ENCODE assay signal across 8 mouse cellular contexts in genomic region chr1:152746426-152746825, GRCm38 (mm10). TPM values are rescaled to one million over a fixed set of nuclear protein-coding genes. Genes with fewer than 3 reads are reported as not detected.
DNase-seq lines count a peak whose midpoint lies in the region; ATAC-seq and TF ChIP-seq lines count a peak whose summit lies in the region.

No protein-coding gene starts in this region.

- H3K4me2 ChIP-seq in heart, embryonic 12.5 days: no peak overlapping the region
- no peak overlapping the region for H3K4me2 ChIP-seq in kidney, embryonic 16.5 days (replicated peaks; ENCODE audit: low read depth, low read length)
- no peak overlapping the region for H3K4me2 ChIP-seq in neural tube, embryonic 12.5 days (replicated peaks)
- H3K4me2 ChIP-seq in stomach, embryonic 14.5 days (replicated peaks; ENCODE audit: low read depth, low read length): no peak overlapping the region

- DNase-seq in B cell, adult 2 months: peak; percentile 75 to 80
- peak; percentile 54 to 59 for DNase-seq in adrenal gland, postnatal 4 days (ENCODE audit: low spot score in 2 of 2)
- peak; percentile 55 for DNase-seq in liver, adult 2 months (ENCODE audit: extremely low read depth, low read depth, low spot score)

- WGBS in heart, embryonic 12.5 days: 6% methylated on average over 5 of the region's 5 CpGs
- 8% methylated on average over 5 of the region's 5 CpGs for WGBS in kidney, embryonic 16.5 days
- WGBS in liver, adult 2 months: 16% methylated on average over 5 of the region's 5 CpGs
- WGBS in neural tube, embryonic 12.5 days: 7% methylated on average over 5 of the region's 5 CpGs
- WGBS in stomach, embryonic 14.5 days: 3% methylated on average over 5 of the region's 5 CpGs

- no peak overlapping the region for H3K27ac ChIP-seq in heart, embryonic 12.5 days (ENCODE audit: poor library complexity, severe bottlenecking)
- H3K27ac ChIP-seq in kidney, embryonic 16.5 days (ENCODE audit: low read length): no peak overlapping the region
- no peak overlapping the region for H3K27ac ChIP-seq in liver, adult 2 months (replicated peaks; ENCODE audit: insufficient read depth, low read depth, low read length)
- no peak overlapping the region for H3K27ac ChIP-seq in neural tube, embryonic 12.5 days
- H3K27ac ChIP-seq in stomach, embryonic 14.5 days (ENCODE audit: low read length): no peak overlapping the region

- H3K4me3 ChIP-seq in heart, embryonic 12.5 days: no peak overlapping the region
- H3K4me3 ChIP-seq in kidney, embryonic 16.5 days (ENCODE audit: low read length): no peak overlapping the region
- no peak overlapping the region for H3K4me3 ChIP-seq in liver, adult 2 months (ENCODE audit: insufficient read depth, low read depth, low read length)
- H3K4me3 ChIP-seq in neural tube, embryonic 12.5 days: no peak overlapping the region
- no peak overlapping the region for H3K4me3 ChIP-seq in stomach, embryonic 14.5 days (ENCODE audit: low read depth, low read length)

- H3K9me3 ChIP-seq in heart, embryonic 12.5 days (replicated peaks): no peaks in the 10 kb centered on the region
- H3K9me3 ChIP-seq in kidney, embryonic 16.5 days (ENCODE audit: low read length): no peaks in the 10 kb centered on the region
- H3K9me3 ChIP-seq in neural tube, embryonic 12.5 days: no peaks in the 10 kb centered on the region
- no peaks in the 10 kb centered on the region for H3K9me3 ChIP-seq in stomach, embryonic 14.5 days (ENCODE audit: control insufficient read depth, low read depth, low read length)

- H3K27me3 ChIP-seq in heart, embryonic 12.5 days (replicated peaks): no peaks in the 10 kb centered on the region
- H3K27me3 ChIP-seq in kidney, embryonic 16.5 days (ENCODE audit: insufficient read depth, low read length): no peaks in the 10 kb centered on the region
- H3K27me3 ChIP-seq in liver, adult 2 months (ENCODE audit: control insufficient read depth, insufficient read depth, low read length): no peaks in the 10 kb centered on the region
- H3K27me3 ChIP-seq in neural tube, embryonic 12.5 days (replicated peaks): no peaks in the 10 kb centered on the region
- no peaks in the 10 kb centered on the region for H3K27me3 ChIP-seq in stomach, embryonic 14.5 days (ENCODE audit: control insufficient read depth, insufficient read depth, low read length)

- TF ChIP-seq POLR2A in liver, adult 2 months (IDR thresholded peaks at IDR 0.05; ENCODE audit: extremely low read depth, insufficient read depth, low read length): no peak

- no peak overlapping the region for H3K9ac ChIP-seq in heart, embryonic 12.5 days
- H3K9ac ChIP-seq in kidney, embryonic 16.5 days (replicated peaks; ENCODE audit: low read length): no peak overlapping the region
- H3K9ac ChIP-seq in liver, adult 2 months (ENCODE audit: low read depth, low read length): no peak overlapping the region
- H3K9ac ChIP-seq in neural tube, embryonic 12.5 days: no peak overlapping the region
- no peak overlapping the region for H3K9ac ChIP-seq in stomach, embryonic 14.5 days (replicated peaks; ENCODE audit: low read depth, low read length)

- H3K36me3 ChIP-seq in heart, embryonic 12.5 days: no peaks in the 10 kb centered on the region
- no peaks in the 10 kb centered on the region for H3K36me3 ChIP-seq in kidney, embryonic 16.5 days (ENCODE audit: insufficient read depth, low read length)
- H3K36me3 ChIP-seq in liver, adult 2 months (ENCODE audit: control insufficient read depth, insufficient read depth, low read length): no peaks in the 10 kb centered on the region
- no peaks in the 10 kb centered on the region for H3K36me3 ChIP-seq in neural tube, embryonic 12.5 days
- no peaks in the 10 kb centered on the region for H3K36me3 ChIP-seq in stomach, embryonic 14.5 days (ENCODE audit: control insufficient read depth, insufficient read depth, low read length)

- ATAC-seq in erythroblast, adult 5-6 weeks (replicated peaks; ENCODE audit: low FRiP score, poor library complexity, severe bottlenecking): 0 out of 2 replicates have a peak, but pooled peaks have one; percentile 57
- peak; percentile 15; the same call in 1 of the 2 replicates for ATAC-seq in heart, embryonic 12.5 days (ENCODE audit: insufficient number of reproducible peaks, low FRiP score)
- ATAC-seq in kidney, embryonic 16.5 days (ENCODE audit: low FRiP score, low TSS enrichment): peak; percentile 59
- ATAC-seq in neural tube, embryonic 12.5 days (ENCODE audit: low FRiP score, low read depth): peak; percentile 75
- ATAC-seq in stomach, embryonic 14.5 days (ENCODE audit: insufficient number of reproducible peaks, insufficient read depth, low FRiP score, low read depth): 0 out of 2 replicates have a peak, but pooled peaks have one; percentile 28

- peaks cover 16% of the 10 kb centered on the region for H3K4me1 ChIP-seq in heart, embryonic 12.5 days (replicated peaks)
- no peaks in the 10 kb centered on the region for H3K4me1 ChIP-seq in kidney, embryonic 16.5 days (ENCODE audit: insufficient read depth, low read length)
- H3K4me1 ChIP-seq in liver, adult 2 months (ENCODE audit: control insufficient read depth, insufficient read depth, low read length): no peaks in the 10 kb centered on the region
- peaks cover 6% of the 10 kb centered on the region; the same call in 1 of the 2 replicates for H3K4me1 ChIP-seq in neural tube, embryonic 12.5 days
- no peaks in the 10 kb centered on the region for H3K4me1 ChIP-seq in stomach, embryonic 14.5 days (ENCODE audit: control insufficient read depth, insufficient read depth, low read length)

- TF ChIP-seq CTCF in liver, adult 2 months (IDR thresholded peaks at IDR 0.05; ENCODE audit: low read depth, low read length): peak; percentile 81

- no peaks in the 10 kb centered on the region for H3K79me2 ChIP-seq in liver, adult 2 months (ENCODE audit: control insufficient read depth, insufficient read depth, low read length)

RNA-seq across cellular contexts. Expression of gene Apobec4, which starts 3.9 kb away (rescaled TPM):
- total RNA-seq in adrenal gland, postnatal 4 days (2021): not detected
- total RNA-seq in erythroblast, adult 5-6 weeks (2015; ENCODE audit: low replicate concordance): not detected in 2 replicates
- 0.51 TPM in 1 of 2 replicates, not detected in the other for total RNA-seq in erythroblast, adult 5-6 weeks (2017; ENCODE audit: low replicate concordance)
- not detected in 2 replicates for polyA plus RNA-seq in heart, embryonic 12.5 days (2016; fragmentation: Nextera tagmentation; extraction: Ambion mirVana)
- not detected in 2 replicates for polyA plus RNA-seq in kidney, embryonic 16.5 days (2015; fragmentation: Nextera tagmentation; extraction: Ambion mirVana)
- total RNA-seq in liver, adult 2 months (2014; rRNA removed): not detected in 2 replicates
- polyA plus RNA-seq in liver, adult 2 months (2012; rRNA removed): 0.07 TPM in 1 of 2 replicates, not detected in the other
- polyA plus RNA-seq in neural tube, embryonic 12.5 days (2016; fragmentation: Nextera tagmentation; extraction: Ambion mirVana): not detected in 2 replicates
- polyA plus RNA-seq in stomach, embryonic 14.5 days (2014; fragmentation: Nextera tagmentation; extraction: Ambion mirVana): not detected in 2 replicates

RNA-seq across cellular contexts. Expression of gene Rgl1, which starts 19.7 kb away (rescaled TPM):
- total RNA-seq in adrenal gland, postnatal 4 days (2021): 10 to 100 TPM; 50.8 to 60.7 TPM
- total RNA-seq in erythroblast, adult 5-6 weeks (2015; ENCODE audit: low replicate concordance): 5.8 and 13.6 TPM in 2 replicates
- 14.4 and 46.6 TPM in 2 replicates for total RNA-seq in erythroblast, adult 5-6 weeks (2017; ENCODE audit: low replicate concordance)
- 66.1 and 73.5 TPM in 2 replicates for polyA plus RNA-seq in heart, embryonic 12.5 days (2016; fragmentation: Nextera tagmentation; extraction: Ambion mirVana)
- polyA plus RNA-seq in kidney, embryonic 16.5 days (2015; fragmentation: Nextera tagmentation; extraction: Ambion mirVana): 58.6 and 62.0 TPM in 2 replicates
- total RNA-seq in liver, adult 2 months (2014; rRNA removed): 10.2 and 13.7 TPM in 2 replicates
- 3.4 and 4.2 TPM in 2 replicates for polyA plus RNA-seq in liver, adult 2 months (2012; rRNA removed)
- polyA plus RNA-seq in neural tube, embryonic 12.5 days (2016; fragmentation: Nextera tagmentation; extraction: Ambion mirVana): 22.7 and 24.8 TPM in 2 replicates
- 60.4 and 61.2 TPM in 2 replicates for polyA plus RNA-seq in stomach, embryonic 14.5 days (2014; fragmentation: Nextera tagmentation; extraction: Ambion mirVana)

RNA-seq across cellular contexts. Expression of gene Arpc5, which starts 19.9 kb away (rescaled TPM):
- 100 to 1,000 TPM; 120 to 124 TPM for total RNA-seq in adrenal gland, postnatal 4 days (2021)
- 170 and 173 TPM in 2 replicates for total RNA-seq in erythroblast, adult 5-6 weeks (2015; ENCODE audit: low replicate concordance)
- 68.9 and 74.2 TPM in 2 replicates for total RNA-seq in erythroblast, adult 5-6 weeks (2017; ENCODE audit: low replicate concordance)
- polyA plus RNA-seq in heart, embryonic 12.5 days (2016; fragmentation: Nextera tagmentation; extraction: Ambion mirVana): 245 and 249 TPM in 2 replicates
- 239 and 252 TPM in 2 replicates for polyA plus RNA-seq in kidney, embryonic 16.5 days (2015; fragmentation: Nextera tagmentation; extraction: Ambion mirVana)
- 86.9 and 103 TPM in 2 replicates for total RNA-seq in liver, adult 2 months (2014; rRNA removed)
- polyA plus RNA-seq in liver, adult 2 months (2012; rRNA removed): 24.9 and 27.8 TPM in 2 replicates
- 294 and 320 TPM in 2 replicates for polyA plus RNA-seq in neural tube, embryonic 12.5 days (2016; fragmentation: Nextera tagmentation; extraction: Ambion mirVana)
- polyA plus RNA-seq in stomach, embryonic 14.5 days (2014; fragmentation: Nextera tagmentation; extraction: Ambion mirVana): 340 and 368 TPM in 2 replicates

RNA-seq across cellular contexts. Expression of gene Ncf2, which starts 53.6 kb away (rescaled TPM):
- total RNA-seq in adrenal gland, postnatal 4 days (2021): 1 to 10 TPM; 5.4 to 7.3 TPM
- total RNA-seq in erythroblast, adult 5-6 weeks (2015; ENCODE audit: low replicate concordance): 40.0 and 42.4 TPM in 2 replicates
- 35.7 and 41.1 TPM in 2 replicates for total RNA-seq in erythroblast, adult 5-6 weeks (2017; ENCODE audit: low replicate concordance)
- 3.4 and 4.4 TPM in 2 replicates for polyA plus RNA-seq in heart, embryonic 12.5 days (2016; fragmentation: Nextera tagmentation; extraction: Ambion mirVana)
- 6.7 and 7.8 TPM in 2 replicates for polyA plus RNA-seq in kidney, embryonic 16.5 days (2015; fragmentation: Nextera tagmentation; extraction: Ambion mirVana)
- 3.0 and 3.6 TPM in 2 replicates for total RNA-seq in liver, adult 2 months (2014; rRNA removed)
- 0.60 and 1.2 TPM in 2 replicates for polyA plus RNA-seq in liver, adult 2 months (2012; rRNA removed)
- polyA plus RNA-seq in neural tube, embryonic 12.5 days (2016; fragmentation: Nextera tagmentation; extraction: Ambion mirVana): 3.0 and 4.0 TPM in 2 replicates
- polyA plus RNA-seq in stomach, embryonic 14.5 days (2014; fragmentation: Nextera tagmentation; extraction: Ambion mirVana): 3.7 and 5.4 TPM in 2 replicates

Comparison
In these comparisons a context has a peak if more than half of its experiments do, and no peak if none do; other contexts are left out.
1. ATAC-seq: peak in every context shown above with its lines; median percentile 75 in neural tube, embryonic 12.5 days; 59 in kidney, embryonic 16.5 days; 57 in erythroblast, adult 5-6 weeks; 28 in stomach, embryonic 14.5 days; 15 in heart, embryonic 12.5 days.